Mouse (Mus musculus) E14TG2a.4 (cell line): ENCODE measurements around the gene Auts2.

Source experiments
- CTCF ChIP-seq: conservative IDR thresholded peaks from 2 replicates; pipeline ENCODE4 v1.5.1; 2014; ENCODE audit warnings: low read length
- NANOG ChIP-seq: IDR thresholded peaks from 2 replicates; pipeline ENCODE4 v1.6.1; 2014; ENCODE audit warnings: borderline replicate concordance, low read length, mixed read lengths

- TF ChIP-seq CTCF (no peak), NANOG (no peak)
Measured at GRCm38 (mm10) chr5:131420406-131420805, 1122.7 kb downstream of the Auts2 start.
